Mouse (Mus musculus) forelimb bud, embryonic 11.5 days (tissue): ENCODE results near the gene Park7.

ENCODE experiments used
- DNase-seq: peaks from one replicate; pipeline ENCODE4 v3.0.0-alpha.2; 2012; ENCODE audit warnings: low read depth, low spot score

Park7 gene

DNA sequence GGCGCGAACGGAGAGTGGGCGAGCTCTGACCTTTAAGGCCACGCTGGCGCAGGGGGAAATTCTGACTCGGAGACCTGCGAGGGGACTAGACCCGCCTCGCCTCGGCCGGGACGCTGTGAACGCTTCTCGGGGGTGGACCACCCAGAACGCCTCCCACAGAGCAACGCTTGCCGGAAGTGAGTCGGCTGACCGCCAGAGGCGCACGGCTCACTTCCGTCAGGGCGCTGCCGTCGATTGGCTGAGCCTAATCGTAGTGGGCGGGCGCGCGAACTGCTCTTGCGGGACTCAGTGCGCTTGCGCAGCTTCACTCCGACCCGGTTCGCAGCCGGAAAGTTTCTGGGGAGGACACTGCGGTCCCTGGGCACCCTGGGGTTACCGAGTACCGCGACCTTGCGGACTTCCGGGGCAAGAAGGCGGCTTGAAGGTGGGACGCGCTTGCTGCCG, at the start of gene Park7, which contains the start of gene Tnfrsf9:
Park7 (minus strand) TSS at position 148 of the 444 bp plus-strand sequence.
Tnfrsf9 (plus strand) TSS at position 273 of the 444 bp plus-strand sequence.
- peak; percentile 97 for DNase-seq

DNA sequence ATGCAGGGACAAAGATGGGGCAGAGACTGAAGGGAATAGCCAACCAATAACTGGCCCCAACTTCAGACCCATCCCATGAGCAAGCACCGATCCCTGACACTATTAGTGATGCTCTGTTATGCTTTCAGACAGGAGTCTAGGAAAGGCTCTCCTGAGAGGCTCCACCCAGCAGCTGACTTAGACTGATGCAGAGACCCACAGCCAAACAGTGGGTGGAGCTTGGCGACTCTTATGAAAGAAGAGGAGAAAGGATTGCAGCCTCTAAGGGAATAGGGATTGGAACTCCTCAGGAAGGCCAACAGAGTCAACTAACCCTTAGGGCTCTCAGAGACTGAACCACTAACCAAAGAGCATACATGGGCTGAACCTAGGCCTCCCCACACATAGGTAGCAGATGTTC, 49.5 kb upstream of the Park7 start:
- DNase-seq = no peak

DNA sequence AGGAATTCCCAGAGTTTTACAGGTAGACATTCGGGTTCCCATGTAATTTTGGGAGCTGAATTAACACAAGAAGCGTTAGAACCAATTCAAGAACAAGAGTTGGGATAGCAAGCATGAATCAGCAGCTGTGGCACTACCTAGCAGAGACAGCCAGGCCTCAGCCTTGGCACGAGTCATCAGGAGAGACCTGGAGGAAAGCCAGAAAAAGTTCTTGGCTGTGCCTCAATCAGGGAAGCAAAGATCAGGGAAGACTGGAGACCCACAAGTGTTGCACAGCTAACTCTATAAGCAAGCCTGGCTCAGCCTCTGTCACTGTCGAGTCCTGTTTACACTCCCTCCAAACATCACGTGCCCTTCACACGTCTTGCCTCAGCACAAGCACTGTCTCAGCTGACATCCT, 48.0 kb upstream of the Park7 start:
- no peak for DNase-seq

DNA sequence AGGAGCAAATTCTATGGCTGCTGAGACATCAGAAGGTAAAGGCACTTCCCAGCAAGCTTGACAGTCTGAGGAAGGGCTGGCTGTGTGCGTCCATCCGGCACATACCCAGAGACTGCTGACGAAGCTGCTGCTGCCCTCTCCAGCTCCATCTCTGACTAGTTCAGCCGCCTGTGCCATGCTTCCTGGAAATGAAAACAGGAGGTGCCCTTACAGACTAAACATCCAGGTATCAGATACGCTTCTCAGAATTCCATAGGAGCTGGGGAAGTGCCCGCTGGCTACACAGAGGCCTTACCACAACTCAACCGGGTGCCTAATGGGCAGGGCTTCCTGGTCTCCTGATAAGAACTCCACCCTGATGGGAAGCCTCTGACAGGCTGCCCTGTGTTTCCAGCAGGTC, 44.3 kb upstream of the Park7 start:
- DNase-seq = no peak

DNA sequence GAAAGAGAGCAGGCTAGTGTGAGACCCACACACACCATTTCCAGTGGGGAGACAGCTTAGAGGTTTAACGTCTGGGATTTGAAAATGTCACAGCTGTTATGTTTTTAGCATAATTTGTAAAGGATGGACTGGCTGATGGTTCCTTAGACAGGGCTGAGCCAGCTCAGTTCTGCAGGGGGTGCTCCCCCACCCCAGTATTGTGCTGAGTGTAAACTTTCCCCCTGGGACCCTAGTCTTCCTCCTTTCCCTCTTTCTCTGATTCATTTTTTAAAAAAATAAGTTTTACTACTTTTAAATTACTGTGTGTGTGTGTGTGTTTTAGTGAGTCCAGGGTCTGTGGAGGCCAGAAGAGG, 42.8 kb upstream of the Park7 start:
- DNase-seq = no peak

DNA sequence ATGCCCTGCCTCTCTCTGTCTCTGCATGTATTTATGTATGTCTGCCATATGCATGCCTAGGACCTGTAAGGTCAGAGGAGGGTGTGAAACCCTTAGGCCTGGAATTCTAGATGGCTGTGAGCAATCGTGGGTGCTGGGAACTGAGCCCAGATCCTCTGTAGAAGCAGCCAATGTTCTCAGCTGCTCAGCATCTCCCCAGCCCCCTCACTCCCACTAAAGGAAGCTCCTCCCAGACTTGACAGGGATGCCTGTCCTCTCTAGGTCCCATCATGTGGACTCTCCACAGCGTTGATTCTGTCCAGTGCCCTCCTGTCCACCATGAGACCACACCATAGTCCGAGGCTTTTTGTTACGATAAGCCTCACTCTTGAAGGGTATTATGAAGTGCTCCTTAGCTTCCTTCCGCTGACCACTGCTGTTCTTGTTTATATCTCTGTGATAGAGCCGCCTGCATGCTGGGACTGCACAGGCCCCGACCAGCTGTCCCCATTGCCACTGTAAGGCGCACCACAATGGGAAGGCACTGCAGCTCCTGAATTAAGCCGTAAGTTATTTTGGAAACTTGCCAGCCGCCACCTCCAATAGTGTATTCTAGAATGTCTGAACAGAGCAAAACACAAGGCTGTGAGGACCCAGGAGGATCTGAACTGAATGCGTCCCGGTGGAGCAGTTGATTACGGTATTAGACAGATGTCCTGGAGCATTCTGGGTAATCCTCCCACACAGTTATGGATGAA, 42.3 kb upstream of the Park7 start:
- no peak for DNase-seq

DNA sequence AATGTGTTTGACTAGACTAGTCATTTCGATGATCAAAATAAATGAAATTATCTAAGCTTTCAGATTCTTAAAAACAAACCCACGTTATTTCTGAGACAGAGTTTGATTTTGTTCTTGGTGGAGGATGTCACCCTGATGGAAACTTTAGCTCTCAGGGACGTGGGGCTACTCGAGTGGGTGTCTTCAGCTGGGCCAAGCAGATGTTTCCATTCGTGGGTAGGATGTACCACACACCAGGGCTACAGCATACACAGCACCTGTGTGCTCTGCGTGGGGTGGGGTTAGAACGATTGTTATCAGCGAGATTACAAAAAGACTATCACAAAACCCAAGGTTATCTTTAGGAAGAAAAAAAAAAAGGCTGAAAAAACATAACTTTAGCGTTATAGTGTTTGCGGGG, 36.7 kb upstream of the Park7 start:
- no peak for DNase-seq

DNA sequence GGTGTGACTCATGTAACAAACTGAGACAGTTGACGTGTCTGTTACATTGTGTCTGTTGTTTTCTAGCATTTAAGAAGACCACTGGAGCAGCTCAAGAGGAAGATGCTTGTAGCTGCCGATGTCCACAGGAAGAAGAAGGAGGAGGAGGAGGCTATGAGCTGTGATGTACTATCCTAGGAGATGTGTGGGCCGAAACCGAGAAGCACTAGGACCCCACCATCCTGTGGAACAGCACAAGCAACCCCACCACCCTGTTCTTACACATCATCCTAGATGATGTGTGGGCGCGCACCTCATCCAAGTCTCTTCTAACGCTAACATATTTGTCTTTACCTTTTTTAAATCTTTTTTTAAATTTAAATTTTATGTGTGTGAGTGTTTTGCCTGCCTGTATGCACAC, 30.5 kb upstream of the Park7 start:
- no peak for DNase-seq

DNA sequence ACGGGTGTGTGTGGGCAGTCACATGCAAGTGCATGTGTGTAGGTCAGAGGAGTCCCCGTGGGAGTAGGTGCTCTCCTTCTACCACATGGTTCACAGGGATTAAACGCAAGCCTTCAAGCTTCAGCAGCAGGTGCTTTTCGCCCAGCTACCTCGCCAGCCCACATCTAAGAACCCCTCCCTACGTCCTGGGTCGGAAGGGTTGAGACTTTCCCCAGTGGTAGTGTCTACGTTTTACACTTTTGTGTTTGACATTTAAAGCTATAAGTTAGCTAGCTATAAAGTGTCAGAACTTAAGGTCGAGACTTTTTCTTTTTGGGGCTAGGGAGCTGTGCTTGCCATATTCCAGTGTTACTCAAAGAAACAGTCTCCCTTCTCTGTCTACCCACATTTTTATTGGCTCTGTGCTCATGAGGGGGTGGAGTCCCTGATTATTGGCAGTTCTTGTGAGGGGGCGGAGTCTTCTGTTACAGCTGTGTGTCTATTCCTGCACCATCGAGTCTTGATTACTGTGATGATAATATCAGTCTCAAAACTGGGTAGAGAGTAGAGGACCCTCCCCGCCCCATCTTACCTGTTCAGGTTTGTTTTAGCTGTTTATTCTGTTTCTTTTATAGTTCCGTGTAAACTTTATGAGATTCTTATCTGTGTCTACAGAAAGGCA, 25.9 kb upstream of the Park7 start:
- DNase-seq = no peak

DNA sequence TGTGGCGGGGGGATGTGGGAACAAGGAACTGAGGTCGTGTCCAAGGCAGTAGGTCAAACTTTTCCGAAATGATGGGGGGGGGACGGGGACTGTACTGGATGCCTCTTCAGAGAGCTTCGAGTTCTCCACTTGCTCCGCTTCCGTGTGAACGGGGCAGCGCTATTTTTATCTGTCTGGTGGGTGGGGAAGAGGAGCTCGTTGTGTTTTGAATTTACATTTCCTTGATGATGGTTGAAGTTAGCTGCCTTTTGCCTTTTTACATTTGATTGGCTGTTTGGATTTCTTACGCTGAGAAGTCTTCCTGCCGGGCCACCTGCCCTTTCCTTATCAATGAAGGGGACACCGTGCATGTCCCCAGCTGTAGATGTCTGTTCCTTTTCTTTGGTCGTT, 23.8 kb upstream of the Park7 start:
- DNase-seq = no peak

DNA sequence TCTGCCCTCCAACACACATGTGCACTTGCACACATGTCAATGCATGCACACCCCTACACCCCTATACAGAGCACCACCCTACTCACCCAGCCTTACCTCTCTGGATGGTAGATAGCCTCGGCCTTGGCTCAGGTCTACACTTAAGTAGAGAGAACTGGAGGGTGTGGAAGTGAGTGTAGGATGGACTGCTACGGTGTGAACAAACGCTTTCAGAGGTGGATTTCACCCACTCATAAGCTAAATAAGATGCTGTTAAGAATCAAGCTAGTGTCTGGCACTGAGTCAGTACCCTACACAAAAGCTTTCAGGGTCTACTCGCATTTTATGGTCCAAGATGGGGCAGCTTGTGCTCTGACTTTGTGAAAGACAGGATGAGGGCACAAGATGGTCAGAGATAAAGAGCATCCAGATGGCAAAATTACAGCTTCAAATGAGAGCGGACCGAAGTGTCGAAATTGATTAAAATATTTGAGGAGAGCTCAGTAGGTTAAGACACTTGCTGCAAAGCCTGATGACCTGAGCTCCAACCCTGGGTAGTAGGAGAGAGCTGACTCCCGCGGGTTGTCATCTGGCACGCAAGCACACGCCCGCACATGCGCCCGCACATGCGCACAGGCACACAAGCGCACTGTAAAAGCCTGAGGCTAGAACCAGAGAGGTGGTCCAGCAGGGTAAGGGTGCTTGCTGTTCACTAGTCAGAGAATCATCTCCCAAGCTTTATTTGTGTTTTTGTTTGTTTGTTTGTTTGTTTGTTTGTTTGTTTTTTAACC, 23.2 kb upstream of the Park7 start:
- no peak for DNase-seq

DNA sequence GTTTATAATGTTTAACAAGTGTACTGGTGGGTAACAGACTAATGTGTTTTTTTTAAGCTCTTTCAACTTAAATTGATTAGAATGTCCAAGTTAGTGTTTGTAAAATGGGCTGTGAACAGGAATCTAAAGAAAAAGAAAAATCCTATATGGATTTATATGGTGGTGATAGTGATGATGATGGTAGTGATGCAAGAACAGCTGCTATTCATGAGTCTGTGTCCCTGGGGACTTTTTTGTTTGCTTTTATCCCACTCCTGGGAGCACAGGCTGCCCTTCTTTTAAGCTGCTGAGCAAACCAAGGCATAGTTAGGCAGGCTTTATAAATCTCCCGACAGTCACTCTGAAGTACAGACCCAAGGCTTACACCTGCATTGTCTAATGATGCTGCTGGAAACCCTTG, 19.3 kb upstream of the Park7 start:
- no peak for DNase-seq

DNA sequence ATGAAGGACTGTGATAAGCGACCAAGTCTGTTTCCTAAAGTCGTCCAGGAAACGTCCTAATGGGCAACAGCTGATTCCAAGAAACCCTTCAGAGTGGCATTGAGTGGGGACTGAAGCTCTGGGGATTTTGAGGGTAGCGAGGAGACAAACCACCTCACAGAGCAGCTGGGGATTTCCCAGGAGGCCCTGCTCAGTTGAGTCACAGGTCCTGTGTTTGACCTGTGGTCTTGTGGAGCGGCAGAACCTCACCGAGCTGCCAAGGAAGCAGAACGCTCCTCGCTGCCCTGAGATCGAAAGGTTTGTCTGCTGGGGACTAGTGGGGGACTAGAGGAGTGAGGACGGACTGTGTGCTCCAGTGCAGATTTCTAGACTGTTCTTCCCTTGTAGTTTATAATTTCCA, 13.6 kb upstream of the Park7 start:
- DNase-seq = no peak

DNA sequence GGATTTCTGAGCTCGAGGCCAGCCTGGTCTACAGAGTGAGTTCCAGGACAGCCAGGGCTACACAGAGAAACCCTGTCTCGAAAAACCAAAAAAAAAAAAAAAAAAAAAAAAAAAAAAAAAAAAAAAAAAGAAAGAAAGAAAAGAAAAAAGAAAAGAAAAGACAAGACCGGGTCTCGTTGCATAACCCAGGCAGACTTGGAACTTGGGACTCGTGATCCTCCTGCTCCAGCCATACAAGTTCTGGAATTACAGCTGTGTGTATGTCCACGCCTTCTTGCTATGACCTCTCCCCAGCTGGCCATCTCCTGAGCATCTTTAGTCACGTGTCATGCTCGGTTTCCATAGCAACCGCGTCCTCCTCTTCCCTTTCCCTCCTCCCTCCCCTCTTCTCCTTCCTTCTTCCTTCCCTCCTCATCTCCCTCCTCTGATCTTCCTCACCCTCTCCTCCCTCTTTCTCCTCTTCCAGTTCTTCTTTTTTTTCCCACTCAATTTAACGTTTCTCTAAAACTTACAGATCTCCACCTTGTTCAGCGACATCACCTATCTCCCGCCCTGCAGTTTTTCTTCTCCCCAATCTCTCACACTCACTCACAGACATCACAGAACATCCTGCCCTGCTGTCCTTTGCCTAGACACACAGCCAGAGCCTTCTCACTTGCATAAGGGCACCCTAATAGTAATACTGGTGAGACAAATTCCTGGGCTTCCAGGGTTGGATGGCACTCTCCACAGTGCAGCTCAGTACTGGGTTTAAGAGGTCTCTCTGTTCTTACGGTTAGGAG, 12.9 kb upstream of the Park7 start:
- DNase-seq = peak; percentile 16

DNA sequence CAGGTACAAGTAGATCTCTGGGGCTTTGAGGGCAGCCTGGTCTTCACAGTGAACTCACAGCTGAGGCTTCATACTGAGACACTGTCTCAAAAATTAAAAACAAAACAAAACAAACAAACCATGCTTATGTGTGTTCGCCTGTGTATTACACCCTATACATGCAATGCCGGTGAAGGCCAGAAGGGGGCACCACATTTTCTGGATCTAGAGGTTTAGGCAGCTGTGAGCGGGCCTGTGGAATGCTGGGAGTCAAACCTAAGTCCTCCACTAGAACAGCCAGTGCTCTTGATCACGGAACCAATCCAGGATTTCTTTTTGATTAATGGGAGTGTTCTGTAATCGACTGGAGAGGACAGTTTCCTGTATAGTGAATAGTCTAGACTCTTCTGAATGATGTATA, 11.7 kb upstream of the Park7 start:
- DNase-seq = no peak

DNA sequence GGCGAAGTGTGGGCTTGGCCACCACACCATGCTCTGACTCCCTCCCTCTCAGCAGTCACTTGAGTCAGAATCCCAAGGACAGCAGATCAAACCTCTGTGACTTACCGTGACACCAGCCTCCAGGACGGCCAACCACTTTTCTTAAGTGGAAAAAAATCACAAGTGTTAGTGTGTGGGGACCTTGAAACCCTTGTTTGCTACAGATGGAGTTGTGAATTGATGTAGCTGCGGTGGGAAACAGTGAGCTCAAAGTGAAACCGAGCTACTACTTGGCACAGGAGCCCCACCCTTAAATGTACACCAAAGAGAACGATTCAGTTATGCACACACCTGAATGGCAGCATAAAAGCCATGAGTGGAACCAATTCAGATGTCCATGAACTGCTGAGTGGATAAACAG, 10.7 kb upstream of the Park7 start:
- no peak for DNase-seq

DNA sequence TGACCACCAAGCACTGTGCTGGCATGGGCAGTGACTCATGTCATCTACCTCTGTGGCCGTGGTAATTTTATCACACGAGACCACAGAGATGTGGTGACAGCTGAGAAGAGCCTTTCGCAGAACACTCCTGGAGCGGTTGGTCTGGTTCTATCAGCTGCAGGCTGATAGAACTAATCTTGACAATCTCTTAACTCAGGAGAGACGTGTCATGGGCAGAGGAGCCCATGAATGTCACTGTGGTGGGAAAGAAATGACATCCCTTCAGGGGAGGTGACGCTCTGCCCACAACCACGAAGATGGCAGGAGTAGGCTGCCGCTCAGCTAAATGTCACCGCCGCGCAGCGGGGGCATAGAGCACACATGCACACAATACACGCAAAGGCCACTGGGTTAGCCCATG, 10.1 kb upstream of the Park7 start:
- DNase-seq = no peak

DNA sequence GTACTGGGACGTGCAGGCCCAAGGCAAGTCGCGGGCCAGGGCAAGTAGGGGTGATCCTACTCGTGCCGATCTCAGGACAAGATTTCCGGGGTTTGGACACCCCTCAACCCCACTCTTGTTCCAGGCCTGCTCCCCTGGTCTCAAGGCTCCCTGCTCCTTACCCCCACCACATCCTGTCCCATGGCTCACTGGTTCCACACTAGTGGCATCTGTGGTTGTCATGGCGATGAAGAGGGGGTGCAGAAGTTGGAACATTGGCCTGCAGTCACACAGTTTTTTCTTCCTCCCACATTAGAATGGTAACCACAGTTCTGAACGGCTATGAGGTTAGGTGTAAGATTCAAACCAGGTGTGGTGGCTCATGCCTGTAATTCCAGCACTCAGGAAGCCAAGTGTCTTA, 7.0 kb upstream of the Park7 start:
- no peak for DNase-seq

DNA sequence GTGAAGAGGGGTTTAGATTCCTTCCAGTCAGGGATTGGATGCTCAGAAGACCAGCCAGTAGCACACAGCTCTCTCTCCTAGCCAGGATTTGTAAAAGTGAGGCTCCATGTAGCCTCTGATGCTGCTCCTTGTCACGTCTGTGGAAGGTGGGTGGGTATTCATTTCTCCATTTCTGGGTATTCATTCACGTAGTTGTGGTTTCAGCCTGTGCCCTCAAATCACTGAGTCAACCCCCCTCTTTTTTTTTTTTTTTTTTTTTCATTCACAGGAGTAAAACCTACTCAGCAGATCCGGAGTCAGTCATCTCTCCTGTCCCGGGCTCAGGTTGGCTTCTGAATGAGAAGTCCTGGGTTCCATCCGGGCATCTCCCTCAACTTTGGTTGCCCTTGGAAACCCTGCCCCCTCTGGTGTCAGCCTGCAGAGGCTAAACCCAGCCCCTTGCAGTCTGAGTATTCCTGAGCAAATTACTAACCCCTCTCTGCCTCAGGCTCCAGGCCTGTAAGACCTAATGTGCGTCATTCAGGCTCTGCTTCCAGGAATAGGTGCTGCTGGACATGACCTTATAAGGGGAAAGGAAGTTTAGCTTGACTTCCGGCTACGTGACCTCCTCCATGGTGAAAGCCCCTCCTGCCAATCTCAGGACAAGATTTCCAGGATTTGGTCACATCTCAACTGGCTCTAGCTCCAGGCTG, 3.2 kb upstream of the Park7 start:
- DNase-seq = no peak

DNA sequence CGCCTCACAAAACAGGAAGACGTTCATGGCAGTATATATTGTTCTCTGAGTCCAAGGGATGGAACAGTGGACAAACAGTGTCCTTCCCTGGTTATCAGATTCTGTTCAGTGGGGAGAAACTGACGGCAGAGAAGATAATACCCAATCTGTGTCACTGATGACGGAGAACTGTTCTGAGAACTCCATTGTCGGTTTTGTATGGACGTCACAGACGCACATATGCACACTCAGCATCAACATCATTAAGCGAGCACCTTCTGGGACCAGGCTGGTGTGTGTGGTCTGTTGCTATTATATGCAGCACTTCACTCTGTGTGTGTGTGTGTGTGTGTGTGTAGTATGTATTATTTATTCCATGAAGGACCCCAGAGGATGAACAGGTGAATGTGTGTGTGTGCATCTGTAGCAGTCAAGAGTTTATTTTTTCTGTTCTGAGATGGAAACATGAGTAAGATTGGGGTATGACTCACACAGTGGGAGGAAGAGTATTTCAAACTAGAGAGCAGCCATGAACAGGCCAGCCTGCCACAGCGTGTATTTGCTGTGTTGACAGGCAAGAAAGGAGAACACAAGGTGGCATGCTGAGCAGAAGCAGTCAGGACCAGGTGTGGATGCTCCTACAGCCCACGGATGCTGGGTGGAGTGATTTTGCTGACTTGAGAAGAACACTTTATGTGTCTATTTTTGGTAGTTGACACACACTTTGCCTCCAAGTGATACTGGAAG, 1.1 kb upstream of the Park7 start:
- DNase-seq = no peak

DNA sequence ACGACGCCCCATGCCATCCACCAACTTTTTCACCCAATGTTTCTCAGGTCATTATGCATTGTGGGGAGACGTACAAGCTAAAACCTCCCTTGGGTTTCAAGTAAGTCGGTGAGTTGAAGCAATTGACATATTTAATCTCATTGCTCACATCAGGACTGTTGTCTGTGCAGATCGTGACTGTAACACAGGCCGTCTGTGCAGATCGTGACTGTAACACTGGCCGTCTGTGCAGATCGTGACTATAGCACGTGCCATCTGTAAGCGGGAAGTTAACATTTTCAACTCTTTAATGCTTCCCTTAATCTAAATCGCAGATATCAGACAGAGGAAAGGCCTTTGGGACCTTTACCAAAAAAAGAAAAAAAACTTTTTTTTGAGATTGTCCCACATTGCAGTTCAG, 494 bp downstream of the Park7 start:
- DNase-seq = no peak
